Mouse (Mus musculus): Measurements from ENCODE around the gene Upk3b. TPM values are rescaled to one million over a fixed set of nuclear protein-coding genes. Genes with fewer than 3 reads are reported as not detected.

The Upk3b gene
- total RNA-seq (2015; ENCODE audit: low replicate concordance) (not detected in 2 replicates), total RNA-seq (2017; ENCODE audit: low replicate concordance) (not detected in 2 replicates)

DNA sequence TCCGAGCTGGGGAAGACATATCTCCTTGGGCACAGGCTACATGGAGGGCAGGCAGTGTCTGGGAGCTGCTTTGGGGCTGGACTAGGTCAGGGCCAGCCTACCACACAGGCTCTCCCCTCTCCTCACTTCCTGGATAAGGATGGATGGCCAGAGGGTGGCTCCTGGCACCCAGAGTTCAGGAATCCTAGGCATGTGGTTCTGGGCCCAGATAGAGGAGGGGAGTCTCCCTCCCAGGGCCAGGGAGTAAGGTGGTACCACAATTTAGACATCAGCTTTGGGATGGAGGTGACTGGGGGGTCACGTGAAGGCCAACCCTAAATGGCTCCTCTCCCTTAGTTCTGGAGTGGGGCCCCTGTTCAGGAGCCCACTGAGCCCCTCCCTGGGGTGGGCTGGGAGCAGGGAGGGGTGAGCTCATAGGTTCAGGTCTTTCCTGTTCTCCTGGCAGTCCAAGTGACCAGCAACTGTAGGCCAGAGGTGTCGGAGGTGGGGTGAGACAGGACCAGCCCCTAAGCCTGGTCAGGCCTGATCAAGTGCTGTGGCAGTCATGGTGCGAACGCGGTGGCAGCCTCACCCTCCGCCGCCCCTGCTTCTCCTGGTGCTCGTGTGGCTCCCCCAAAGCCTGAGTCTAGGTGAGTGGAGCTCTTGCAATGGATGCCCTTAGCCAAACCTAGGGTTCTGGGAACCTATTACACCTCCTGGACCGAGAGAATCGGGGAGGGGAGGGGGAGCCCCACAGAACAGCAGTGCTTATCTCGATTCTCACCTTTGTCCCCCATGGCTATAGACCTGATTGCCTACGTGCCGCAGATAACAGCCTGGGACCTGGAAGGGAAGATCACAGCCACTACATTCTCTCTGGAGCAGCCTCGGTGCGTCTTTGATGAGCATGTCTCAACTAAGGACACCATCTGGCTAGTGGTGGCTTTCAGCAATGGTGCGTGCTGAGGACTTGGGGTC lies at the start of gene Upk3b:
Gene Upk3b, plus strand, starts transcription at position 239 of the 957 bp plus-strand sequence.
- no peak for ATAC-seq (replicated peaks; ENCODE audit: low FRiP score, poor library complexity, severe bottlenecking)

DNA sequence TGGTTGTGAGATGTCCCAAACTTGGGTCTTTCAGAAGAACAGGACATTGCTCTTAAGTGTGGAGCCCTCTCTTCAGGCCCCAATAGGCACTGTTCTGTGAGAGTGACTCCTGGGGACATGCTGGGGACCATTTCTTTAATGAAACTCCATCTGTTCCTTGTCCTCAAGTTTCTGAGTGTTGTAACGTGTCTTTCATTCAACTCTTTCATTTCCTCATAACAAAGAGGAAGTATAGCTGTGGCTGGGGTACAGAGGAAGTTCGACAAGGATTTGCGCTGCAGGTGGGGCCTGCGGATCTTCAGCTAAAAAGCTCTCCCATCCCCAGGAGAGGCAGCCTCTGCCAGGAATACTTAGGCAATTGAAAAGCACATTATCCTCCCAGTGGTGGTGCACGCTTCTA lies 47.7 kb upstream of the Upk3b start:
- no peak for ATAC-seq (replicated peaks; ENCODE audit: low FRiP score, poor library complexity, severe bottlenecking)

DNA sequence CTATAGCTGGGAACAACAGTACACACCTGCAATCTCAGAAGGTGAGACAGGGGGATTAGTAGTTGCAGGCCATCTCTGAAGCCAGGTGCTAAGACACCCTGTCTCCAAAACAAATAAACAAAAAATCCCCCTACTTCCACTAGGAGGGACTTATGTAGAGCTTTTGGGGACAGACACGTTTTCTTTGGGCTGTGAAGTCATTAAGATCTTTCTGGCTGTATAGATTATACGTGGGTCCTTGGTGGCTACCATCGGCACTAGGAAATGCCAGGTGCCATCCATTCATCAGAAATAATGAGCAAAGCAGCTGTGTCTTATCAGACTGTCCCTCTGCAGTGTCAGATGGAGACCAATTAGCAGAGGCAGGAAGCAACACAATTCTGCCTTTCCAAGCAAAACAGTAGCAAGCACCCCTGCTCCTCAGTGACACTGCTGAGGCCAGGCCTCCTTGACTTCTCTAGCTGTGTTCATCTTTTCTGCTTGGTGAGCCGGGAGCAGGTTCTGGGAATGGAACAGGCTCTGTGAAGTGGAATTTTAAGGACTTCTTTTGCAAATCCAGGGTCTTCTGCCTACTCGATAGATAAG lies 44.8 kb upstream of the Upk3b start:
- no peak for ATAC-seq (replicated peaks; ENCODE audit: low FRiP score, poor library complexity, severe bottlenecking)

DNA sequence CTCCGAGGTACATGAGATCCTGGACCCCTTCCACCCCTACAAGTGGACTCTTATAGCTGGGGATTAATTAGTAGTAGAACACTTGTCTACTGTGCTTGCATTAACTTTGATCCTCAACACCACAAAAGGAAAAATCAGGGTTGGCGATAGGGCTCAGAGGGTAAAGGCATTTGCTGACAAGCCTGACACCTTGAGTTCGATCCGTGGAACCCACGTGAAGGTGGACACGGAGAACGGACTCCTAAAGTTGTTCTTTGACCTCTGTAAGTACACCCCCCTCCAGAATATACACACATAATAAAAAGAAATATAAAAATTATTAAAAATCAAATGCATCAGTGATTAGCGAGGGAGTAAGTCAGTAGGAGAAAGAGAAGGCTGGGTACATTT lies 44.0 kb upstream of the Upk3b start:
- ATAC-seq (replicated peaks; ENCODE audit: low FRiP score, poor library complexity, severe bottlenecking), result no peak

GRCm38 (mm10) chr5:135994725-135995687 lies 43.3 kb upstream of the Upk3b start, which contains the start of gene Dtx2:
Gene Dtx2 (plus strand): TSS chr5:135994800.
- ATAC-seq (replicated peaks; ENCODE audit: low FRiP score, poor library complexity, severe bottlenecking), result peak; percentile 97

GRCm38 (mm10) chr5:135996162-135996561 lies 42.1 kb upstream of the Upk3b start:
- ATAC-seq (replicated peaks; ENCODE audit: low FRiP score, poor library complexity, severe bottlenecking), result no peak

- no peak for ATAC-seq (replicated peaks; ENCODE audit: low FRiP score, poor library complexity, severe bottlenecking)
Observed at GRCm38 (mm10) chr5:136001222-136001621, 37.1 kb upstream of the Upk3b start.

DNA sequence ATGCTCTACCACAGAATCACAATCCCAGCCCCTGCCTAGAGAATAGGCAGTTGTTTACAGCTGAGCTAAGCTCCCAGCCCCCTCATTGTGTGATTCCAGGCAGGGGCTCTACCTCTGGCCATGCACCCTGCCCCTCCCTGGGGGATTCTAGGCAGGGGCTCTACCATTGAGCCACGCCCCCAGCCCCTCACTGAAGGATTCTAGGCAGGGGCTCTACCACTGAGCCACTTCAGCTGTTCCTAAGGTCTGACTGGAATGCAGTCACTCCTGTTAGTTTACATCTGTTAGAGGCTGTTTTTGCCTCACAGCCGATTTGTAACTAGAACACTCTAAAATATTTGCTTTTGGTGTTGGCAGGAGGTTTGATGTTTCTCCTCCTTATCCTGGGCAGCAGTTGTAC lies 36.0 kb upstream of the Upk3b start:
- no peak for ATAC-seq (replicated peaks; ENCODE audit: low FRiP score, poor library complexity, severe bottlenecking)

DNA sequence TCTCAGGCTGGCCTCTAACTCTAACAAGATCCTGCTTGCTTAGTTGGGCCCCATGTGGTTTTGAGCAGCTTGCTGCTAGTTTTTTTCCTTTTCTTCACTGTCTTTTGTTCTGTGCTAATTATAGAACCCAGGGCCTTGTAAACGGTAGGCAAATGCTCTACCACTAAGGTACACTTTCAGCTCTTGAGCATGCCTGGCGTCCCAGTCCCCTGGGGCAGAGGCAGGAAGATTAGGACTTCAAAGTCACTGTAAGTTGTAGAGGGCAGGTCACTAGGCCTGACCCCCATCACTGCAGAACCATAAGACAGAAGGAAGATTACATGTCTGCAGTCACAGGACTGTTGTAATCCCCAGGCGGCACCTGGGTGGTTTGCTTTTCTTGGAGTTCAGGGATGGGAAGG lies 35.5 kb upstream of the Upk3b start:
- no peak for ATAC-seq (replicated peaks; ENCODE audit: low FRiP score, poor library complexity, severe bottlenecking)

GRCm38 (mm10) chr5:136004537-136004936 lies 33.8 kb upstream of the Upk3b start:
- no peak for ATAC-seq (replicated peaks; ENCODE audit: low FRiP score, poor library complexity, severe bottlenecking)

- ATAC-seq (replicated peaks; ENCODE audit: low FRiP score, poor library complexity, severe bottlenecking), result no peak
Observed at GRCm38 (mm10) chr5:136007745-136008144, 30.6 kb upstream of the Upk3b start.

DNA sequence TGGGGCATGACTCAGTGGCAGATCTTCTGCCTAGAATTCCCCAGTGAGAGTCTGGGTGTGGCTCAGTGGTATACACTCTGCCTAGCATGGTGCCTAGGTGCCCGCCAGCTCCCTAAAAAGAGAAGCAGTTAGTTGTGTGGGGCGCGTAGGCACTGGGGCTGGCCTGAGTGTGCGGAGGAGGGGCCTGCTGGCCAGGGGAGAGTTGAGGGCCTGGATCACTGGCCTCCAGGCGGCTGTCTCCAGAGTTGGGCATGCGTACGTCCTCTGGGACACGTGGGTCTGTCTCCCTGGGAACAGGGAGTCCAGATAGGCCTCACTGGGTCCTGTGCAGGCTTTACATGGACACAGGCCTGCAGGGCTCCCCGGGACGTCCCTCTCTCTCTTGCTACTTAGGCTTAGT lies 23.4 kb upstream of the Upk3b start:
- ATAC-seq (replicated peaks; ENCODE audit: low FRiP score, poor library complexity, severe bottlenecking), result no peak

GRCm38 (mm10) chr5:136015586-136015985 lies 22.7 kb upstream of the Upk3b start:
- ATAC-seq (replicated peaks; ENCODE audit: low FRiP score, poor library complexity, severe bottlenecking), result no peak

GRCm38 (mm10) chr5:136016014-136016876 lies 22.1 kb upstream of the Upk3b start:
- ATAC-seq (replicated peaks; ENCODE audit: low FRiP score, poor library complexity, severe bottlenecking), result no peak

- ATAC-seq (replicated peaks; ENCODE audit: low FRiP score, poor library complexity, severe bottlenecking), result no peak
Observed at GRCm38 (mm10) chr5:136017262-136017661, 21.0 kb upstream of the Upk3b start.

DNA sequence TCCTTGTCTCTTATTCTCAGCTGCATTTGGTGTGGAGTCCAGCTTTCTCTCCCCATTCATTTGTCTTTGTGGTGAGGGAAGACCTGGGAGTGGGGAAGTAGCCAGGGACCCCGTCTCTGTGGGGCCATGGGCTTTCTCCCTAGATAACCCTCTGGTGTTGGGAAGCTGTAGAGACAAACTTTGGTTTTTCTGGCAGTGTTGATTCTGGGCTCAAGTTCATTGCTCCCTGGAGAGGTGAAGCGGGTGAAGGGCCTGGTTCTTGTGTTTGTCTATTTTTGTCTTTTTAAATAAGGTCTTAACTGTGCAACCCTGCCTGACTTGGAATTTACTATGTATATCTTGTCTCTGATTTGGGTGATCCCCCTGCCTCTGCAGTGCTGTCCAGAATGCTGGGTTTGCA lies 19.6 kb upstream of the Upk3b start:
- no peak for ATAC-seq (replicated peaks; ENCODE audit: low FRiP score, poor library complexity, severe bottlenecking)

DNA sequence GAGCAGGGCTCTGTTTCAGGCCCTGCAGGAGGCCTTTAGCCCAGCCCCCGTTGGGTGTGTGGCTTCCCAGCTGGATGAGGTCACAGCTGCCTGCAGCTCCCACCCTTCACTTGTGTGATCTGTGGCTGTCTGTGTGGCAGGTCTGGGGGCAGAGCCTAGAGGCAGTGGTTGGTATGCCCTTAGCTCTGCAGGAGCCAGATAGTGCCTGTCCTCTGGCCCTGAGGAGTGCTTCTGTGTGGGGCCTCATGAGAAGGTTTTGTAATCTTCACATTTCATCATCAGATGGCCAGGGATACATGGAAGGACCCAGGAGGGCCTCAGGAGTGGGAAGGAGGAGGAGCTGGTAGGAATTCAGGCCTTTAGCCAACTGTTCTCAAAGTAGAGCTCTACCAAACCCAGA lies 18.4 kb upstream of the Upk3b start:
- no peak for ATAC-seq (replicated peaks; ENCODE audit: low FRiP score, poor library complexity, severe bottlenecking)

GRCm38 (mm10) chr5:136025712-136026111 lies 12.6 kb upstream of the Upk3b start:
- ATAC-seq (replicated peaks; ENCODE audit: low FRiP score, poor library complexity, severe bottlenecking), result no peak

DNA sequence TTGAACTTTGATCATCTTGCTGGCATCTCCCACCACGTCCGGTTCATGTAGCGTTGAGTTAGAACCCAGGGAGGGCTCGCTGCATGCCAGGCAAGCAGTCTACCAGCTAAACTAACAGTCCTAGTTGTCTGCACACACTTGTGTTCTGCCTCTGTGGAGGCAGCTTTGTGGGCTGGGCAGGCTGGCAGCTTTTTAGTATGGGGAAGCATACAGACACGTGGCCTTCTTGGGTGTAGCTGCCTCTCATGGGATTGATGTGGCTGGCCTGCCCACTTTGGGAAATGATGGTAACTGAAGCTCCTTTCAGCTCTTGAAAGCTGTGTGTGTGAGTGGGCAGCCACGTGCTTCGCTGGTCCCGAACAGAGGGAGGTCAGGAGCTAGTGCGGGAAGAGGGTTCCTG lies 11.4 kb upstream of the Upk3b start:
- no peak for ATAC-seq (replicated peaks; ENCODE audit: low FRiP score, poor library complexity, severe bottlenecking)

Measured in erythroid progenitor cell, adult 5-6 weeks (primary cell).